Mouse (Mus musculus) adipocyte (in vitro differentiated cells): ENCODE data around the gene Lpar2.

Experiments
- DNase-seq: peaks from one replicate; pipeline ENCODE4 v3.0.0-alpha.2; 2016; ENCODE audit warnings: low spot score

Lpar2 gene

DNA sequence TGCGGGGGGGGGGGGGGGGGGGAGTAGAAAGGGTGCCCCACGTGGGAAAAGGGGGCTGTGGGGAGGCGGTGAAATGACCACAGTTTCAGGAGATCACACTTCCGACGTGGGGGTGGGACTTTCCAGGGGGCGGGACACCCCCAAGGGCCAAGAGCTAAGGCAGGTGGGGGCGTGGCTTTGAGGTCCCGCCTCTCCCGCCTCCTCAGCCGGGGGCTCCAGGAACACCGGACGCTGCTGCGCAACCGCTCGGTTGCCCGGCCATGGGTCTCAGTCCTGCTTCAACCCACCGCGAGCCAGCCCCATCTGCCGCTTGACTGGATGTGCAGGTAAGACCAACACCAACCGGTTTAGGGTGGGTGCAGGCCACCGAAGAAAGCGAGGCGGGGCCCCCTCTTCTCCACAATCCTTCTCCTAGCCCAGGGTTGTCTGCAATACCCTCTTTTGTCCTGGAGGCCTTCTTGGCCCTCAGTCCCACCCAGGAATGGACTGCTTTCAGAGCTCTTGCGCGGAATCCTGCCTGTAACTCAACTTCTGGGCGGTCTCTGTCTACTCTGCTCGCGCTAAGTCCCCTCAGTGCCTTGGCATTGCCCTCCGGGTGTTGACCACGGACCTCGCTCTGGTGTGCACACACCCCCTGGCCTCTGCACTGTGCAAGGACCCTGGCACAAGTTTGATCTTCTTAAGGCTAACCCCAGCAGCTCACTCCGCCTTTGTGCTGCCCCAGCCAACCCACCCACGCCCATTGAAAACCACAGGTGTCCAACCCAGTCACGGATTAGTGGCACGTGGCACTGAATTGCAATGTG is at the start of gene Lpar2:
Gene Lpar2, plus strand, starts transcription at position 44 of the 806 bp plus-strand sequence.
- DNase-seq: no peak

DNA sequence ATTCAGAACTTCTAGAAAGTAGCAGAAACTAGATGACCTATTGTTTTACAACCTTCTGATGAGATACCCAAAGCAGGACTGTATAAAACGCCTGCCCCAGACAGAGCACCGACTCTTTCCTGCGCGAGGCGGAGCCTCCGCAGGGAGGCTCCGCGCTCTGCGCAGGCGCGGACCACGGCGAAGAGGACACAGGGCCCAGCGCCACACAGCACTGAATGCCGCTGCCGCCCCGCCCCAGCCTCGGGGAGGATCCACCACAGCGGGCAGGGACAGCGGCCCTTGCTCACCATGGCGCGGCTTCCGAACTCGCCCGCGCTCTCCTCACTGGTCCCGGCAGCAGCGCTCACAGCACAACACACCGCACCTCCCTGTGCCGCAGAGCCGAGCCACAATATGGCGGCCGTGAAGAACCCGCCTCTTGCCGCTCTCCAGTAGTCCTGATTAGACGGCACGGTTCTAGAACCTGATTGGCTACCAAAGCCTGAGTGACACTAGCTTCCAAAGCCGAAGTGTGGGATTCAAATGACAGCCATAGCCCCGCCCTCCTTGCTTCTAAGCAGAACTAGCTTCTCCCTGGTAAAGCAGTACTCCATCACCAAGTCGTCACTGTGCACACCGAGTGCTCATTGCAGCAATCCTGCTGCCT is 47.6 kb upstream of the Lpar2 start, which contains the start of gene Gm20422:
Gene Gm20422, minus strand, starts transcription at position 384 of the 646 bp plus-strand sequence.
- DNase-seq: peak; percentile 99

- no peak for DNase-seq
These were observed 47.1 kb upstream of the Lpar2 start for GRCm38 (mm10) chr8:69775149-69775534.

DNA sequence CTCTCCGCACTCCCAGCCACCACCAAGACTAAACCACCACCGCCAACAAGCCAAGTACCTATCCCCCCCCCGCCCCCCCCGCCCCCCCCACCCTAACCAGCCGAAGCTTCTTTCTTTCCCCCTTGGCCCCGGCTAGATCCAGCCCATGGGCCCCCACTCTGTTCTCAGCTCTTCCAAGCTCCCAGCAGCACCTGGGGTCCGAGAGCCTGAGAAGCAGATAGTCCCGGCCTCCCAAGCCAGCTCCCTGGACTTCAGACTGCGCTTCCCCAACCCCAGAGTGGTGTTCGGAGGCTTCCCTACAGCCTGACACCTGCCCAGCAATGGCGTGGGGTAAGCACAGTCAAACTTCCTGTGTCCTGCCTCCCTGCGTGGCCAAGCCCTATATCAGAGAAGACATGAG is 45.1 kb upstream of the Lpar2 start:
- DNase-seq: no peak

DNA sequence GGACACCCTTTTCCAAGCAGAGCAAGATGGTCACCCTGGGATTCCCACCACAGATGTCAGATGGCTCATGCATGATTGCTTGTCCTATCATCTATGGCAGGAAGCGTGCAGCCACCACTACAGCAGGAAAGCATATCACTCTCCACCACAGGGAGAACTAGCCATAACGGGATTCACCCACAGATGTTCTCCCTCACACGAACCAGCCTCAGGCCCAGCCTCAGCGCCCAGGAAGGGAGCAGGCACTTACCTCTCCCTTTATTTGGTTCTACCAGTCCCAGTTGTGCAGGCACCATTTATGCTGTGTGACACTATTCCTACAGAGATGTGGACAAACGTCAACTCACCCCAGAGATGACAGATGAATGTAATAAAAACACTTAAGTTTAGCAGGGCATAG is 33.1 kb upstream of the Lpar2 start:
- no peak for DNase-seq

DNA sequence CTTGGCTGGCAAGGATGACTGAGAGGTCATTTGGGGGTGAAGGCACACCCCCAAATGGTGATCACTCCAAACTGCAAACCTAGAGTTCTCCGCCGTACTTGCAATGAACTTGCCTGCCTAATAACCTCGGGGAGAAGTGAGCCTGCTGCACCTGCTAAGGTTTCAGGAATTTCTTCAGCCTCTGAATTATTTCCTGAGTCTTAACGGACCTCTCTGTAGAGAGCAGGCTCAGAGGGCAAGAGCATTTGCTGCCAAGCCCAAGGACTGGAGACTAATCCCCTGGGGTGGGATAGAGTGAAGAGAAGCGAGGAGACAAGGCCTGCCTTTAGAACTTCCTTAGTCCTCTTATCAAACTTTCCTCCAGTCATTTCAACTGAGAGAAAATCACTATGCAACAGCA is 32.5 kb upstream of the Lpar2 start:
- DNase-seq: no peak

- no peak for DNase-seq
These were observed 31.9 kb upstream of the Lpar2 start for GRCm38 (mm10) chr8:69790364-69790763.

GRCm38 (mm10) chr8:69790773-69791367 is 31.4 kb upstream of the Lpar2 start, which contains the start of the genes Atp13a1 and Zfp866:
Atp13a1 (plus strand) TSS chr8:69791163.
Zfp866 (minus strand) TSS chr8:69791178.
- peak; percentile 88 for DNase-seq

GRCm38 (mm10) chr8:69791415-69792068 is 30.7 kb upstream of the Lpar2 start:
- peak; percentile 40 for DNase-seq

DNA sequence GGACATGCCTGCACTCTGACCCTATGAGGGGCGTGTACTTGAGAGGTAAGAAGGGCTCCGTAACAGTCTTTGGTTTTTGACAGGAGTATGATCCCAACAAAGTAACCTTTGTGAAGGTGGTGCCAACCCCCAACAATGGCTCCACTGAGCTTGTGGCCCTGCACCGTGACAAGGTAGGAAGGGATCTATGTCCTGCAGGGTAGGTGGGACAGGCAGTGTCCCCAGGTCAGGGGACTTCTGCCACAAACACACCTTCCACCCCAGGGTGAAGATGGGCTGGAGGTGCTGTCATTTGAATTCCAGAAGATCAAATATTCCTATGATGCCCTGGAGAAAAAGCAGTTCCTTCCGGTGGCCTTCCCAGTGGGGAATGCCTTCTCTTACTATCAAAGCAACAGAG is 28.6 kb upstream of the Lpar2 start:
- DNase-seq: no peak

DNA sequence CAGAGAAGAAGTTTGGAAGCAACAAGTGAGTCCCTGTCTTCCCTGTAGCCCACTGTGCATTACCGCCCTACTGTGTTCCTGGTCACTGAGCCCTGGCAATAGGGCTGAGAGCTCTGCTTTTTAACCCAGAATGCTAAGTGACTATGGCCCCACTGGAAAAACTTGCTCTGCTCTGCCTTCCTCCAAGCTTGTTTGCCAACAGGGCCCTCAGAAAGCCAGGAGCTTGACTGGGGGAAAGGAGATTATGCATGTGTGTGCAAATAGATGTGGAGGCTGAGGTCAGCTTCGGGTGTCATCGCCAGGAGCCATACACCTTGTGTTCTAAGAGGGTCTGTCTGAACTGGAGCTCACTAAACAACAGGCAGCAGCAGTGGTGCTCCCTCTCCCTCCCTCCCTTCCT is 28.1 kb upstream of the Lpar2 start:
- no peak for DNase-seq

GRCm38 (mm10) chr8:69794901-69795300 is 27.3 kb upstream of the Lpar2 start:
- no peak for DNase-seq

DNA sequence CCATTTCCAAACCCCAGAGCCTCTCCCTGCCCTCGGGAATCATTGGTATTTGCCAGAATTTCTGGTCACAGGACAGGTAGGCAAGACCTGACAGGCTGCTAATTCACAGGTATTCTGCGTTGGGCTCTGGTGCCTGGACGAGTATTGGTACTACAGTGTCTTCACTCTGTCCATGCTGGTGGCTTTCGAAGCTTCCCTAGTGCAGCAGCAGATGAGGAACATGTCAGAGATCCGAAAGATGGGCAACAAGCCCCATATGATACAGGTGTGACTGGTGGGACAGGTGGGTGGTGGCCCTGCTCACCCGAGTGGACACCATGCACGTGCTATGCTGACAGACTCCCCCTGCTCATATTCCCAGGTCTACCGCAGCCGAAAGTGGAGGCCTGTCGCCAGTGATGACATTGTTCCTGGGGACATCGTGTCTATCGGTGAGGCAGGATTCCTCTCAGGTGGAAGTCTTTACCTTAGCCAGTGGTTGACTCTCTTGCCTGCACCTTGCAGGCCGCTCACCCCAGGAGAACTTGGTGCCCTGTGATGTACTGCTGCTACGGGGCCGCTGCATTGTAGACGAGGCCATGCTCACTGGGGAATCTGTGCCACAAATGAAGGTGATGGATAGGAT is 25.4 kb upstream of the Lpar2 start:
- DNase-seq: no peak

DNA sequence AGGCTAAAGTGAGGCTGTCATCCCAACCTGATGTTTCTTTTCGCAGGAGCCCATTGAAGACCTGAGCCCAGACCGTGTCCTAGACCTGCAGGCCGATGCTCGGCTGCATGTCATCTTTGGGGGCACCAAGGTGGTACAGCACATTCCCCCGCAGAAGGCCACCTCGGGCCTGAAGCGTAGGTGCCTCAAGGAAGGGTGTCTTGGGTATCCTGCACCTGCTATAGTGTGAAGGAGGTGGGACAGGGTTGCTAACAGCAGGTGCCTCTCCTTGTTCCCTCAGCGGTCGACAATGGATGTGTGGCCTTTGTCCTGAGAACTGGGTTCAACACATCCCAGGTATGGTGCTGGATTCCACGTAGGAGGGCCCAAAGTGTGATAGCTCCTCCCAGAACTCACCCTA is 24.6 kb upstream of the Lpar2 start:
- DNase-seq: no peak

GRCm38 (mm10) chr8:69799261-69799660 is 23.0 kb upstream of the Lpar2 start:
- DNase-seq: no peak

- no peak for DNase-seq
These were observed 22.3 kb upstream of the Lpar2 start for GRCm38 (mm10) chr8:69799946-69800345.

GRCm38 (mm10) chr8:69801796-69802195 is 20.4 kb upstream of the Lpar2 start:
- DNase-seq: no peak

DNA sequence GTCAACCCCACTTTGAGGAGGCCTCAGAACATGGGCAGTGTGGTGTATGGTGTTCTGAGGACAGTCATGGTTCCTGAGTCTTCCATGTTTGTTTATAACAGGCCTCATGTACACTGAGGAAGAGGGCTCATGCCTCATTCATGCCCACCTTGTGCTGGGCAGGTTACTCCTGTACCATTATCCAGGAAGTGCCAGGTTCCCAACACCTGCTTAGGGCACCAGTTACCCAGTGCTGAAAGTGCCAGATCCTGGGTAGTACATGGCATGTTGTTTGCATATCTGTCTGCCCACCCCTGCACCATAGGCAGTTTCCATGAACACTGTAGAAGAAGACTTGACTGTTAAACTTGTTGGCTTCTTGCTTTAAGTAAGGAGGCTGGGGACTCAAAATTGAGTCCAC is 20.0 kb upstream of the Lpar2 start:
- DNase-seq: no peak

DNA sequence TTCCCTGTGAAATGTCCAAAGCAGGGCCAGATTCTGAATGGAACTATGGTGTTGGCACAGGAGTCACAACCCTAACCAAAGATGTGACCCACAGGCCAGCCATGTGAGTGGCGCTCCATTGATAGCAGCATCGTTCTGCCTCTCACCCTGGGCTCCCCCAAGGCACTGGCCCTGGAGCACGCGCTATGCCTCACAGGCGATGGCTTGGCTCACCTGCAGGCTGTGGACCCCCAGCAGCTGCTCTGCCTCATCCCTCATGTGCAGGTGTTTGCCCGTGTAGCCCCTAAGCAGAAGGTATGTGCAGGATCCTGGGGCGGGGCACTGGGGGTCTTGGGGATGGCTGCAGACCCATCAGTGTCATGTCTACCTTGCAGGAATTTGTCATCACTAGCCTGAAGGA is 18.9 kb upstream of the Lpar2 start:
- no peak for DNase-seq

GRCm38 (mm10) chr8:69804537-69804936 is 17.7 kb upstream of the Lpar2 start:
- no peak for DNase-seq

GRCm38 (mm10) chr8:69805086-69805485 is 17.1 kb upstream of the Lpar2 start:
- no peak for DNase-seq

DNA sequence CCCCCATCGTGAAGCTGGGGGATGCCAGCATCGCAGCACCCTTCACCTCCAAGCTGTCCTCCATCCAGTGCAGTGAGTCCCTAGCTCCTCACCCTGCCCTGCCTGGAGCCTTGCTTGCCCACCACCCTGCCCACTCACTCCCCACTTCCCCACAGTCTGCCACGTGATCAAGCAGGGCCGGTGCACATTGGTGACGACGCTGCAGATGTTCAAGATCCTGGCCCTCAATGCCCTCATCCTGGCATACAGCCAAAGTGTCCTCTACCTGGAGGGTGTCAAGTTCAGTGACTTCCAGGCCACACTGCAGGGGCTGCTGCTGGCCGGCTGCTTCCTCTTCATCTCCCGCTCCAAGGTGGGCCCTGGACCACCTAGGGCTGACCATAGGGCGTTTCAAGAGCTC is 16.7 kb upstream of the Lpar2 start:
- DNase-seq: no peak
